ENCODE assay signal across 17 mouse cellular contexts in the genomic region with DNA sequence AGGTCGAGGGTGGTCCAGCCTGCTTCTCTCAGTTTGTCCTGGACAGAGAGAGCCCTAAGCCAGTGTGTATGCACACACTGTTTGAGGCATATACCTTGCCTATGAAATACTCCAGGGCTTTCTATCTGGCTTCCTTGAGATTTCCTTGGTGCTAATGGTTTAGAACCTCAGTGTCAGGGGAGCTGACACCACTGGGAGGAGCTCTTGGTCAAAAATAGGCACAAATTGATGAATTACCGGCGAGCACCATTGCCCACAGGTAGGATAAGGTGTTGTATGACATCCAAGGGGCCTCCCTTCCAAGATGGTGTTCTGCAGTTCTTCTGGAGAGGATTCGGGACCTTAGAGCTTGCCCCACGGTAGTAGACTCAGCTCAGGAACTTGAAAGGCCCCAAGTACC.
DNase-seq lines count a peak whose midpoint lies in the region; ATAC-seq and TF ChIP-seq lines count a peak whose summit lies in the region.
"Had no signal": no experiment of that assay in that cellular context is flagged by ENCODE, and none has a peak within 500 bp of the region (broad histone marks: within the 10 kb centered on the region; RNA-seq: fewer than 3 reads in every experiment).

No protein-coding gene starts in this region.

- no peak for DNase-seq in hindbrain, postnatal 0 days (ENCODE audit: low spot score)
- DNase-seq in hindbrain, embryonic 11.5 days (ENCODE audit: low spot score) = no peak
- no peak for DNase-seq in lung, embryonic 14.5 days
- no peak for DNase-seq in lung, adult 2 months
- DNase-seq in kidney, adult 8-10 months = peak; percentile 26 to 59
- DNase-seq in kidney, postnatal 36 days = peak; percentile 58 to 66
- no peak for DNase-seq in yolk sac, embryonic 10.5 days (ENCODE audit: low spot score)
- DNase-seq: adrenal gland, adult 2 months; cerebellum, adult 11-12 months; cerebellum, postnatal 36 days; heart, postnatal 4 days; liver; right cerebral cortex, adult 18-20 months; spleen, adult 18-20 months had no signal

- H3K27me3 ChIP-seq in hindbrain, postnatal 0 days (ENCODE audit: insufficient read depth, low read length) = no peaks in the 10 kb centered on the region
- no peaks in the 10 kb centered on the region for H3K27me3 ChIP-seq in hindbrain, embryonic 11.5 days (ENCODE audit: control insufficient read depth, insufficient read depth, low read length)
- H3K27me3 ChIP-seq in lung, embryonic 14.5 days (ENCODE audit: insufficient read depth, low read length) = no peaks in the 10 kb centered on the region

- H3K4me1 ChIP-seq in hindbrain, postnatal 0 days (ENCODE audit: insufficient read depth, low read length) = no peaks in the 10 kb centered on the region
- no peaks in the 10 kb centered on the region for H3K4me1 ChIP-seq in hindbrain, embryonic 11.5 days (replicated peaks; ENCODE audit: control insufficient read depth, insufficient read depth, low read length)
- no peaks in the 10 kb centered on the region for H3K4me1 ChIP-seq in lung, embryonic 14.5 days (ENCODE audit: insufficient read depth)
- H3K4me1 ChIP-seq in lung, adult 2 months (ENCODE audit: control insufficient read depth, insufficient read depth, low read length) = no peaks in the 10 kb centered on the region
- H3K4me1 ChIP-seq: forebrain, embryonic 10.5 days had no signal

- no peaks in the 10 kb centered on the region for H3K9me3 ChIP-seq in hindbrain, postnatal 0 days (ENCODE audit: low read length)
- H3K9me3 ChIP-seq in hindbrain, embryonic 11.5 days (ENCODE audit: control insufficient read depth, low read length) = no peaks in the 10 kb centered on the region
- H3K9me3 ChIP-seq in lung, embryonic 14.5 days (ENCODE audit: low read depth, low read length) = no peaks in the 10 kb centered on the region; the same call in 1 of the 2 replicates

- no peak for ATAC-seq in hindbrain, postnatal 0 days
- ATAC-seq in hindbrain, embryonic 11.5 days (ENCODE audit: low FRiP score) = no peak
- no peak for ATAC-seq in lung, embryonic 14.5 days (ENCODE audit: insufficient read depth)

- WGBS in hindbrain, postnatal 0 days = 73% methylated on average over 5 of the region's 5 CpGs
- WGBS in hindbrain, embryonic 11.5 days = 66% methylated on average over 5 of the region's 5 CpGs
- WGBS in lung, embryonic 14.5 days = 47% methylated on average over 5 of the region's 5 CpGs
- whole genome bisulfite sequencing in lung, adult 2 months = 48% methylated on average over 5 of the region's 5 CpGs

- H3K4me2 ChIP-seq in hindbrain, postnatal 0 days (ENCODE audit: low read depth, low read length) = no peak overlapping the region
- no peak overlapping the region for H3K4me2 ChIP-seq in hindbrain, embryonic 11.5 days (replicated peaks; ENCODE audit: low read depth, low read length)
- H3K4me2 ChIP-seq in lung, embryonic 14.5 days = no peak overlapping the region
- H3K4me2 ChIP-seq: heart, embryonic 11.5 days had no signal

- TF ChIP-seq POLR2A in lung, adult 2 months (IDR thresholded peaks at IDR 0.05; ENCODE audit: borderline replicate concordance, extremely low read depth, low read depth, low read length) = no peak

- no peaks in the 10 kb centered on the region for H3K36me3 ChIP-seq in hindbrain, postnatal 0 days (ENCODE audit: insufficient read depth, low read length)
- H3K36me3 ChIP-seq in hindbrain, embryonic 11.5 days (ENCODE audit: control insufficient read depth, insufficient read depth, low read length) = no peaks in the 10 kb centered on the region
- H3K36me3 ChIP-seq in lung, embryonic 14.5 days (ENCODE audit: insufficient read depth) = no peaks in the 10 kb centered on the region
- H3K36me3 ChIP-seq: forebrain, embryonic 10.5 days had no signal

- H3K27ac ChIP-seq in hindbrain, postnatal 0 days = no peak overlapping the region
- no peak overlapping the region for H3K27ac ChIP-seq in hindbrain, embryonic 11.5 days (ENCODE audit: low read depth, low read length)
- H3K27ac ChIP-seq in lung, embryonic 14.5 days (ENCODE audit: low read depth) = no peak overlapping the region
- H3K27ac ChIP-seq: forebrain, embryonic 10.5 days had no signal

- TF ChIP-seq CTCF in hindbrain, postnatal 0 days (IDR thresholded peaks at IDR 0.05; ENCODE audit: low read depth) = peak; percentile 29; the same call in 1 of the 2 replicates
- TF ChIP-seq CTCF in lung, embryonic 14.5 days (IDR thresholded peaks at IDR 0.05; ENCODE audit: low read depth) = 0 out of 2 replicates have a peak, but pooled peaks have one; percentile 6
- no peak for TF ChIP-seq CTCF in lung, adult 2 months (IDR thresholded peaks at IDR 0.05; ENCODE audit: insufficient read depth, low read length)

- H3K4me3 ChIP-seq in hindbrain, postnatal 0 days (ENCODE audit: low read length) = no peak overlapping the region
- no peak overlapping the region for H3K4me3 ChIP-seq in hindbrain, embryonic 11.5 days (ENCODE audit: low read depth, low read length)
- no peak overlapping the region for H3K4me3 ChIP-seq in lung, embryonic 14.5 days (ENCODE audit: low read depth, low read length)
- H3K4me3 ChIP-seq in lung, adult 2 months (replicated peaks; ENCODE audit: extremely low read depth, low read depth, low read length) = no peak overlapping the region
- H3K4me3 ChIP-seq: forebrain, embryonic 10.5 days; myocyte had no signal

- H3K9ac ChIP-seq in hindbrain, postnatal 0 days (replicated peaks; ENCODE audit: low read length) = no peak overlapping the region
- H3K9ac ChIP-seq in hindbrain, embryonic 11.5 days (ENCODE audit: low read depth, low read length) = no peak overlapping the region
- H3K9ac ChIP-seq in lung, embryonic 14.5 days = no peak overlapping the region

Comparison
In these comparisons a context has a peak if more than half of its experiments do, and no peak if none do; other contexts are left out.
1. DNase-seq: peak in kidney, adult 8-10 months (2 of 2) and kidney, postnatal 36 days (2 of 2); none in hindbrain, postnatal 0 days (single experiment), hindbrain, embryonic 11.5 days (single experiment), lung, embryonic 14.5 days (single experiment), lung, adult 2 months (single experiment) and yolk sac, embryonic 10.5 days (single experiment).